13 mouse cellular contexts compared by ENCODE assay signal in the genomic region with DNA sequence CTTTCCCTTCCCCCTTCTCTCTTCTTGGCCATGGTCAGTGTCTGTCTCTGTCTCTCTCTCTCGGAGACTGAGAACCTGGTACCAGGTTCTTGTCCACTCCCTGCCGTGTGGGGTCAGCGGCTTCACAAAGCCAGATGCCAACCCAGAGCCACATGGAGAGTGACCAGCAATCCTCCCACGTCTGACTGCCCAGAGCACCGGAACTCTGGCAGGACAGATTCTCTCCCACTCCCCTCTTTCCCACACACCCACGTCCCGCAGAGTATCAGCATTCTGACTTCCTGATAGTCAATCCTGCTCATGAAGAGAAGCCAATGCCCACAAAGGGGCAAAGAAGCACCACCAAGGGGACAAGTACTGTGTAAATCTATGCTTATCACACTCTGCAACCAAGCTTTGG. TPM values are rescaled to one million over a fixed set of nuclear protein-coding genes. Genes with fewer than 3 reads are reported as not detected.
DNase-seq lines count a peak whose midpoint lies in the region; ATAC-seq lines count a peak whose summit lies in the region.
"Had no signal": no experiment of that assay in that cellular context is flagged by ENCODE, and none has a peak within 500 bp of the region (broad histone marks: within the 10 kb centered on the region; RNA-seq: fewer than 3 reads in every experiment).

No protein-coding gene starts in this region.

- no peak overlapping the region for H3K27ac ChIP-seq in hindbrain, embryonic 10.5 days
- no peak overlapping the region for H3K27ac ChIP-seq in hindbrain, embryonic 16.5 days (ENCODE audit: low read depth, low read length)
- H3K27ac ChIP-seq in lung, embryonic 15.5 days = no peak overlapping the region
- H3K27ac ChIP-seq in embryonic facial prominence, embryonic 12.5 days = no peak overlapping the region
- H3K27ac ChIP-seq in limb, embryonic 12.5 days = no peak overlapping the region

- no peaks in the 10 kb centered on the region for H3K27me3 ChIP-seq in hindbrain, embryonic 10.5 days (ENCODE audit: insufficient read depth, poor library complexity, severe bottlenecking)
- H3K27me3 ChIP-seq in hindbrain, embryonic 16.5 days (replicated peaks; ENCODE audit: control insufficient read depth, insufficient read depth, low read length) = no peaks in the 10 kb centered on the region
- H3K27me3 ChIP-seq in lung, embryonic 15.5 days = no peaks in the 10 kb centered on the region
- H3K27me3 ChIP-seq in embryonic facial prominence, embryonic 12.5 days = no peaks in the 10 kb centered on the region
- no peaks in the 10 kb centered on the region for H3K27me3 ChIP-seq in limb, embryonic 12.5 days

- ATAC-seq in hindbrain, embryonic 16.5 days = no peak
- ATAC-seq in lung, embryonic 15.5 days (ENCODE audit: borderline replicate concordance, extremely low read depth, low FRiP score, low TSS enrichment) = no peak
- ATAC-seq in embryonic facial prominence, embryonic 12.5 days (ENCODE audit: insufficient number of reproducible peaks, insufficient read depth, low FRiP score, low TSS enrichment) = no peak
- no peak for ATAC-seq in limb, embryonic 12.5 days (ENCODE audit: insufficient number of reproducible peaks, insufficient read depth, low FRiP score, low TSS enrichment, low read depth)

- no peak for DNase-seq in hindbrain, embryonic 10.5 days (ENCODE audit: low spot score)
- no peak for DNase-seq in lung, postnatal 14 days
- no peak for DNase-seq in spleen, adult 18-20 months
- DNase-seq in left cerebral cortex, adult 11 months (ENCODE audit: low spot score) = no peak
- DNase-seq: cerebellum, adult 11-12 months; heart, adult 18-20 months; kidney, postnatal 36 days; left cerebral cortex, postnatal 4 days; right cerebral cortex, postnatal 25 days had no signal

- peaks cover 98% of the 10 kb centered on the region for H3K36me3 ChIP-seq in hindbrain, embryonic 10.5 days
- peaks cover 37% of the 10 kb centered on the region for H3K36me3 ChIP-seq in hindbrain, embryonic 16.5 days (ENCODE audit: control insufficient read depth, insufficient read depth, low read length)
- H3K36me3 ChIP-seq in lung, embryonic 15.5 days = peaks cover 78% of the 10 kb centered on the region
- peaks cover 89% of the 10 kb centered on the region for H3K36me3 ChIP-seq in embryonic facial prominence, embryonic 12.5 days
- H3K36me3 ChIP-seq in limb, embryonic 12.5 days = peaks cover 96% of the 10 kb centered on the region

- H3K4me2 ChIP-seq in hindbrain, embryonic 16.5 days (ENCODE audit: low read length) = no peak overlapping the region
- peak overlapping the region; percentile 29; the same call in 1 of the 2 replicates for H3K4me2 ChIP-seq in lung, embryonic 15.5 days
- H3K4me2 ChIP-seq in embryonic facial prominence, embryonic 12.5 days (replicated peaks) = 0 out of 2 replicates have a peak overlapping the region, but pooled peaks have one; percentile 25
- H3K4me2 ChIP-seq in limb, embryonic 12.5 days = peak overlapping the region; percentile 35; the same call in 1 of the 2 replicates

- no peaks in the 10 kb centered on the region for H3K9me3 ChIP-seq in hindbrain, embryonic 10.5 days
- H3K9me3 ChIP-seq in hindbrain, embryonic 16.5 days (ENCODE audit: control insufficient read depth, low read length) = no peaks in the 10 kb centered on the region
- H3K9me3 ChIP-seq in lung, embryonic 15.5 days = no peaks in the 10 kb centered on the region
- no peaks in the 10 kb centered on the region for H3K9me3 ChIP-seq in embryonic facial prominence, embryonic 12.5 days
- no peaks in the 10 kb centered on the region for H3K9me3 ChIP-seq in limb, embryonic 12.5 days

- peaks cover 57% of the 10 kb centered on the region for H3K4me1 ChIP-seq in hindbrain, embryonic 10.5 days (replicated peaks)
- H3K4me1 ChIP-seq in hindbrain, embryonic 16.5 days (ENCODE audit: control insufficient read depth, insufficient read depth, low read depth, low read length) = peaks cover 35% of the 10 kb centered on the region
- peaks cover 53% of the 10 kb centered on the region for H3K4me1 ChIP-seq in lung, embryonic 15.5 days
- peaks cover 37% of the 10 kb centered on the region for H3K4me1 ChIP-seq in embryonic facial prominence, embryonic 12.5 days
- peaks cover 52% of the 10 kb centered on the region for H3K4me1 ChIP-seq in limb, embryonic 12.5 days (replicated peaks)

- H3K9ac ChIP-seq in hindbrain, embryonic 16.5 days (ENCODE audit: low read depth, low read length) = no peak overlapping the region
- H3K9ac ChIP-seq in lung, embryonic 15.5 days = no peak overlapping the region
- no peak overlapping the region for H3K9ac ChIP-seq in embryonic facial prominence, embryonic 12.5 days
- no peak overlapping the region for H3K9ac ChIP-seq in limb, embryonic 12.5 days (replicated peaks)

- 79% methylated on average over 7 of the region's 7 CpGs for WGBS in hindbrain, embryonic 10.5 days
- WGBS in hindbrain, embryonic 16.5 days = 72% methylated on average over 7 of the region's 7 CpGs
- 61% methylated on average over 7 of the region's 7 CpGs for WGBS in lung, embryonic 15.5 days
- WGBS in embryonic facial prominence, embryonic 12.5 days = 76% methylated on average over 7 of the region's 7 CpGs
- 83% methylated on average over 7 of the region's 7 CpGs for WGBS in limb, embryonic 12.5 days

- peak overlapping the region; percentile 33; the same call in 1 of the 2 replicates for H3K4me3 ChIP-seq in hindbrain, embryonic 10.5 days
- no peak overlapping the region for H3K4me3 ChIP-seq in hindbrain, embryonic 16.5 days (ENCODE audit: low read length)
- H3K4me3 ChIP-seq in lung, embryonic 15.5 days = no peak overlapping the region
- H3K4me3 ChIP-seq in embryonic facial prominence, embryonic 12.5 days = no peak overlapping the region
- no peak overlapping the region for H3K4me3 ChIP-seq in limb, embryonic 12.5 days (replicated peaks)

RNA-seq across cellular contexts. Expression of a gene that starts 7.6 kb away (rescaled TPM):
- 108 and 114 TPM in 2 replicates for polyA plus RNA-seq in hindbrain, embryonic 10.5 days (2016; fragmentation: Nextera tagmentation; extraction: Ambion mirVana)
- polyA plus RNA-seq in hindbrain, embryonic 16.5 days (2015; fragmentation: Nextera tagmentation; extraction: Ambion mirVana) = 84.2 and 108 TPM in 2 replicates
- polyA plus RNA-seq in lung, embryonic 15.5 days (2015; fragmentation: Nextera tagmentation; extraction: Ambion mirVana) = 145 and 152 TPM in 2 replicates
- polyA plus RNA-seq in embryonic facial prominence, embryonic 12.5 days (2016; fragmentation: Nextera tagmentation; extraction: Ambion mirVana) = 156 TPM in 2 replicates
- polyA plus RNA-seq in limb, embryonic 12.5 days (2016; fragmentation: Nextera tagmentation; extraction: Ambion mirVana) = 136 and 141 TPM in 2 replicates
